Mouse (Mus musculus): Measurements from ENCODE around the gene Slc7a8. TPM values are rescaled to one million over a fixed set of nuclear protein-coding genes. Genes with fewer than 3 reads are reported as not detected.

The Slc7a8 gene
- polyA plus RNA-seq, 1 experiment from 2014 or later: 0.50 TPM

GRCm38 (mm10) chr14:54727565-54727964 lies 54.2 kb downstream of the Slc7a8 start:
- no peaks in the 10 kb centered on the region for H3K27me3 ChIP-seq (ENCODE audit: low read depth, poor library complexity, severe bottlenecking)
- WGBS: 85% methylated on average over 5 of the region's 5 CpGs
- H3K4me3 ChIP-seq: no peak overlapping the region
- DNase-seq (ENCODE audit: low spot score): no peak
- no peaks in the 10 kb centered on the region for H3K4me1 ChIP-seq
- no peak overlapping the region for H3K27ac ChIP-seq
- no peaks in the 10 kb centered on the region for H3K9me3 ChIP-seq (replicated peaks)
- no peaks in the 10 kb centered on the region for H3K36me3 ChIP-seq

- Histone ChIP-seq H3K9me3 (replicated peaks) (no peaks in the 10 kb centered on the region), H3K27ac (no peak overlapping the region), H3K36me3 (no peaks in the 10 kb centered on the region), H3K4me1 (no peaks in the 10 kb centered on the region), H3K4me3 (no peak overlapping the region), H3K27me3 (ENCODE audit: low read depth, poor library complexity, severe bottlenecking) (no peaks in the 10 kb centered on the region)
- WGBS: 90% methylated on average over 6 of the region's 6 CpGs
- DNase-seq (ENCODE audit: low spot score): no peak
Observed at GRCm38 (mm10) chr14:54724049-54724448, 57.7 kb downstream of the Slc7a8 start.

GRCm38 (mm10) chr14:54721711-54722110 lies 60.0 kb downstream of the Slc7a8 start:
- Histone ChIP-seq H3K27ac (no peak overlapping the region), H3K27me3 (ENCODE audit: low read depth, poor library complexity, severe bottlenecking) (no peaks in the 10 kb centered on the region), H3K4me1 (no peaks in the 10 kb centered on the region), H3K36me3 (no peaks in the 10 kb centered on the region), H3K4me3 (no peak overlapping the region), H3K9me3 (replicated peaks) (no peaks in the 10 kb centered on the region)
- no peak for DNase-seq (ENCODE audit: low spot score)
- 85% methylated on average over 10 of the region's 10 CpGs for WGBS

GRCm38 (mm10) chr14:54720654-54721350 lies 60.9 kb downstream of the Slc7a8 start:
- H3K36me3 ChIP-seq: no peaks in the 10 kb centered on the region
- H3K27me3 ChIP-seq (ENCODE audit: low read depth, poor library complexity, severe bottlenecking): no peaks in the 10 kb centered on the region
- no peak for DNase-seq (ENCODE audit: low spot score)
- H3K4me3 ChIP-seq: no peak overlapping the region
- H3K9me3 ChIP-seq (replicated peaks): no peaks in the 10 kb centered on the region
- no peaks in the 10 kb centered on the region for H3K4me1 ChIP-seq
- no peak overlapping the region for H3K27ac ChIP-seq
- 87% methylated on average over 7 of the region's 7 CpGs for WGBS

- H3K36me3 ChIP-seq: no peaks in the 10 kb centered on the region
- no peaks in the 10 kb centered on the region for H3K9me3 ChIP-seq (replicated peaks)
- H3K27ac ChIP-seq: no peak overlapping the region
- H3K4me1 ChIP-seq: peaks cover under 1% of the 10 kb centered on the region; the same call in 1 of the 2 replicates
- no peak overlapping the region for H3K4me3 ChIP-seq
- WGBS: 90% methylated on average over 11 of the region's 11 CpGs
- no peak for DNase-seq (ENCODE audit: low spot score)
- H3K27me3 ChIP-seq (ENCODE audit: low read depth, poor library complexity, severe bottlenecking): peaks cover 5% of the 10 kb centered on the region
Observed at GRCm38 (mm10) chr14:54720041-54720440, 61.7 kb downstream of the Slc7a8 start.

GRCm38 (mm10) chr14:54715402-54715801 lies 66.3 kb downstream of the Slc7a8 start:
- H3K4me3 ChIP-seq: no peak overlapping the region
- H3K27ac ChIP-seq: no peak overlapping the region
- DNase-seq (ENCODE audit: low spot score): no peak
- H3K4me1 ChIP-seq: peaks cover 18% of the 10 kb centered on the region; the same call in 1 of the 2 replicates
- H3K36me3 ChIP-seq: no peaks in the 10 kb centered on the region
- H3K27me3 ChIP-seq (ENCODE audit: low read depth, poor library complexity, severe bottlenecking): peaks cover 13% of the 10 kb centered on the region
- 86% methylated on average over 1 of the region's 1 CpGs for WGBS
- no peaks in the 10 kb centered on the region for H3K9me3 ChIP-seq (replicated peaks)

- Histone ChIP-seq H3K27me3 (ENCODE audit: low read depth, poor library complexity, severe bottlenecking) (peaks cover 13% of the 10 kb centered on the region), H3K4me3 (peak overlapping the region; percentile 36), H3K27ac (no peak overlapping the region), H3K9me3 (replicated peaks) (no peaks in the 10 kb centered on the region), H3K4me1 (peaks cover 18% of the 10 kb centered on the region; the same call in 1 of the 2 replicates), H3K36me3 (no peaks in the 10 kb centered on the region)
- WGBS: 3% methylated on average over 15 of the region's 15 CpGs
- DNase-seq (ENCODE audit: low spot score): peak; percentile 42
Observed at GRCm38 (mm10) chr14:54714617-54715081, 67.1 kb downstream of the Slc7a8 start.

GRCm38 (mm10) chr14:54714121-54714520 lies 67.6 kb downstream of the Slc7a8 start:
- Histone ChIP-seq H3K36me3 (no peaks in the 10 kb centered on the region), H3K4me1 (peaks cover 18% of the 10 kb centered on the region; the same call in 1 of the 2 replicates), H3K9me3 (replicated peaks) (no peaks in the 10 kb centered on the region), H3K27ac (no peak overlapping the region), H3K27me3 (ENCODE audit: low read depth, poor library complexity, severe bottlenecking) (peaks cover 13% of the 10 kb centered on the region), H3K4me3 (peak overlapping the region; percentile 36)
- DNase-seq (ENCODE audit: low spot score): peak; percentile 69
- WGBS: under 1% methylated on average over 13 of the region's 13 CpGs

- DNase-seq (ENCODE audit: low spot score): no peak
- H3K27ac ChIP-seq: peak overlapping the region; percentile 37; the same call in 1 of the 2 replicates
- no peaks in the 10 kb centered on the region for H3K36me3 ChIP-seq
- H3K4me1 ChIP-seq: peaks cover 18% of the 10 kb centered on the region; the same call in 1 of the 2 replicates
- H3K27me3 ChIP-seq (ENCODE audit: low read depth, poor library complexity, severe bottlenecking): peaks cover 13% of the 10 kb centered on the region
- no peak overlapping the region for H3K4me3 ChIP-seq
- WGBS: 72% methylated on average over 8 of the region's 8 CpGs
- H3K9me3 ChIP-seq (replicated peaks): no peaks in the 10 kb centered on the region
Observed at GRCm38 (mm10) chr14:54712861-54713260, 68.9 kb downstream of the Slc7a8 start.

- H3K27me3 ChIP-seq (ENCODE audit: low read depth, poor library complexity, severe bottlenecking): peaks cover 13% of the 10 kb centered on the region
- peaks cover 21% of the 10 kb centered on the region; the same call in 1 of the 2 replicates for H3K4me1 ChIP-seq
- WGBS: 89% methylated on average over 7 of the region's 7 CpGs
- H3K27ac ChIP-seq: peak within 1 kb of the TSS; percentile 37; the same call in 1 of the 2 replicates
- no peaks in the 10 kb centered on the region for H3K36me3 ChIP-seq
- H3K9me3 ChIP-seq (replicated peaks): no peaks in the 10 kb centered on the region
- no peak for DNase-seq (ENCODE audit: low spot score)
- H3K4me3 ChIP-seq: no peak within 1 kb of the TSS
Observed at GRCm38 (mm10) chr14:54712074-54712473, 69.7 kb downstream of the Slc7a8 start, which contains the start of gene Cebpe. Gene Cebpe (minus strand): TSS chr14:54712174.

GRCm38 (mm10) chr14:54709054-54709453 lies 72.7 kb downstream of the Slc7a8 start:
- Histone ChIP-seq H3K4me1 (peaks cover 19% of the 10 kb centered on the region), H3K27ac (no peak overlapping the region), H3K27me3 (ENCODE audit: low read depth, poor library complexity, severe bottlenecking) (no peaks in the 10 kb centered on the region), H3K9me3 (replicated peaks) (no peaks in the 10 kb centered on the region), H3K4me3 (no peak overlapping the region), H3K36me3 (no peaks in the 10 kb centered on the region)
- 83% methylated on average over 9 of the region's 9 CpGs for WGBS
- DNase-seq (ENCODE audit: low spot score): no peak

GRCm38 (mm10) chr14:54706589-54707320 lies 75.0 kb downstream of the Slc7a8 start:
- Histone ChIP-seq H3K27ac (0 out of 2 replicates have a peak overlapping the region, but pooled peaks have one; percentile 43), H3K9me3 (replicated peaks) (no peaks in the 10 kb centered on the region), H3K4me3 (no peak overlapping the region), H3K4me1 (peaks cover 10% of the 10 kb centered on the region), H3K36me3 (no peaks in the 10 kb centered on the region), H3K27me3 (ENCODE audit: low read depth, poor library complexity, severe bottlenecking) (peaks cover 10% of the 10 kb centered on the region; the same call in 1 of the 2 replicates)
- DNase-seq (ENCODE audit: low spot score): no peak
- 62% methylated on average over 17 of the region's 17 CpGs for WGBS

- DNase-seq (ENCODE audit: low spot score): no peak
- H3K4me1 ChIP-seq: peaks cover 10% of the 10 kb centered on the region
- no peaks in the 10 kb centered on the region for H3K36me3 ChIP-seq
- no peaks in the 10 kb centered on the region for H3K9me3 ChIP-seq (replicated peaks)
- H3K27me3 ChIP-seq (ENCODE audit: low read depth, poor library complexity, severe bottlenecking): peaks cover 10% of the 10 kb centered on the region; the same call in 1 of the 2 replicates
- 47% methylated on average over 5 of the region's 5 CpGs for whole genome bisulfite sequencing
- H3K27ac ChIP-seq: no peak overlapping the region
- H3K4me3 ChIP-seq: no peak overlapping the region
Observed at GRCm38 (mm10) chr14:54705844-54706243, 75.9 kb downstream of the Slc7a8 start.

All from limb, embryonic 10.5 days (tissue).